Mouse (Mus musculus): ENCODE data around the gene Cd3d. TPM values are rescaled to one million over a fixed set of nuclear protein-coding genes. Genes with fewer than 3 reads are reported as not detected.

Gene Cd3d
- total and polyA plus RNA-seq, 3 experiments: not detected

DNA sequence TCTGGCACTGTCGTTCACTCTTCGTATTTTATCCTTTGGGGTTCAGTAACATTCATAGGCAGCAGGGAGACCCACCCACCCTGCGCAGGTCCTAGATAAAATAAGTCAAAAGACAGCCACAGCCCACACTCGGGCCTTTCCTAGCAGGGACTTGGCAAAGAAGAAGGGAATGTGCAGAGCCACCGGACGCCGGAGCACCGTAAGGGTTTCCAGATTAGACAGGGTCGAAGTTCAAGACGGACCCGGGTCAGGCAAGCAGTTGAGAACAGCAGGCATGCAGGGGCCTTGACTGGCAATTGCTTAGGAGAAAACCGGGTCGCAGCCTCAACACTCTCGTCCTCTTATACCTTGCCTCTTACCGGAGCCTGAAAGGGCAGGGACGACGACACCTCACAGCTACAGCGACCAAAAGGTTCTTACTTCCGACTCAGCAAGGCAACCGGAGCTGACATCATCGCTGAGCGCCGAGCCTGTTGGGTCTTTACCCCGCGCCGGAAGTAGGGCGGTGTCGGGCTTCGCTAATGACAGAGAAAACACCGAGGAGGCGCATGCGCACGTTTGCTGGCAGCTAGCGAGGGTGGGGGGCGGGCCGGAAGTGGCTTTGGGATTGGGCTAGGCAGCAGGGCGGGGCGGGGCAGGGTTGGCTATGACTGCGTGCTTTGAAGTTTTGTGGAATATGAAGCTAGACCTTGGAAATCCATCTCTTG is 16.3 kb upstream of the Cd3d start, which contains the start of gene Ube4a (continued):
- TF ChIP-seq RAD21 (IDR thresholded peaks at IDR 0.05; ENCODE audit: low read depth, low read length) (no peak), BHLHE40 (IDR thresholded peaks at IDR 0.05; ENCODE audit: borderline replicate concordance, low read depth, low read length) (no peak), RCOR1 (IDR thresholded peaks at IDR 0.05; ENCODE audit: low read depth, low read length) (no peak), E2F4 (IDR thresholded peaks at IDR 0.05; ENCODE audit: borderline replicate concordance, low read depth, low read length) (no peak), MYC (IDR thresholded peaks at IDR 0.05; ENCODE audit: low read depth, low read length) (0 out of 2 replicates have a peak, but pooled peaks have one; percentile 37), EP300 (IDR thresholded peaks at IDR 0.05; ENCODE audit: low read depth in 1 of 2, low read length in 2 of 2) (peak in 1 of 2 experiments; percentile 49; a peak in 2 of 4 replicates), ETS1 (IDR thresholded peaks at IDR 0.05; ENCODE audit: low read depth, low read length) (peak; percentile 84), ELF1 (IDR thresholded peaks at IDR 0.05; ENCODE audit: low read depth, low read length) (peak; percentile 99), SMC3 (IDR thresholded peaks at IDR 0.05; ENCODE audit: low read depth, low read length) (no peak), MXI1 (IDR thresholded peaks at IDR 0.05; ENCODE audit: low read depth, low read length) (peak; percentile 88)

DNA sequence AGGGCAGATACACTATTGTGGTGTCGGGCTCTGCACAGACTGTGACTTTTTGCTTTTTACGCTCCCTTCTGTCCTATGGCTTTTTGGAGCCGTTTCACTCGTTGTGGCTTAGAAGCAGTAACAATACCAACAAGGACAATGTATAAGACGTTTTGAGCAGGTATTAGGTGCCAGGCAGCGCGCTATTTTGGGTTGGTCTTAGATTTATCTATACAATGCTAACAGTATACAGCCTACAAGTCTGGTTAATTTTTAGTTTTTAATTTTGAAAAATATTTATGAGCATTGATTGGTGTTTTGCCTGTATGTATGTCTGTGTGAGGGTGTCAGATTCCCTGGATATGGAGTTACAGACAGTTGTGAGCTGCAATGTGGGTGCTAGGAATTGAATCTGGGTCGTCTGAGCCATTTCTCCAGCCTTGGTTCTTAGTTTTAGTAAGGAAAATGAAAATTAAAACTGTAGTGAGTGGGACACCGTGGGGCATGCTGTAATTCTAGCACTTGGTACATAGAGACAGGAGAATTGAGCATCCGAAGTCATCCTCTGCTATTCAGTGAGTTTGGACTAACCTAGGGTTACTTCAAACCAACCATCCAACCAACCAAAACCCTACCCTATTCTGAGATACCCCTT is 15.6 kb upstream of the Cd3d start:
- Histone ChIP-seq H3K9ac (ENCODE audit: control insufficient read depth, low read depth, low read length, poor library complexity, severe bottlenecking) (peak overlapping the region; percentile 72), H3K27me3 (ENCODE audit: control insufficient read depth in 1 of 2, insufficient read depth in 2 of 2, low read length in 2 of 2) (no peaks in the 10 kb centered on the region), H3K36me3 (ENCODE audit: control insufficient read depth in 1 of 2, insufficient read depth in 2 of 2, low read length in 2 of 2) (peaks cover 2 to 13% of the 10 kb centered on the region in 2 experiments), H3K4me1 (ENCODE audit: control insufficient read depth in 1 of 2, insufficient read depth in 2 of 2, low read length in 2 of 2) (peaks cover 0 to 6% of the 10 kb centered on the region in 2 experiments; a peak in 2 of 4 replicates), H3K9me3 (replicated peaks; ENCODE audit: insufficient read depth, low read length) (no peaks in the 10 kb centered on the region), H3K4me3 (ENCODE audit: control insufficient read depth in 1 of 2, insufficient read depth in 1 of 2, low read depth in 2 of 2, low read length in 2 of 2) (peak overlapping the region; percentile 48 to 57), H3K79me2 (ENCODE audit: control insufficient read depth, insufficient read depth, low read length, poor library complexity) (peaks cover 15% of the 10 kb centered on the region), H3K27ac (ENCODE audit: control insufficient read depth, low read depth, low read length) (peak overlapping the region; percentile 91)
- DNase-seq (ENCODE audit: low read depth, low spot score): peak; percentile 52
- TF ChIP-seq EP300 (IDR thresholded peaks at IDR 0.05; ENCODE audit: low read depth in 1 of 2, low read length in 2 of 2): peak in 1 of 2 experiments; percentile 11; a peak in 1 of 4 replicates
- 0 out of 2 replicates have a peak, but pooled peaks have one; percentile 53 for TF ChIP-seq CHD1 (IDR thresholded peaks at IDR 0.05; ENCODE audit: low read depth, low read length)
- TF ChIP-seq USF2 (IDR thresholded peaks at IDR 0.05; ENCODE audit: borderline replicate concordance in 1 of 2, insufficient read depth in 1 of 2, low read depth in 1 of 2, low read length in 2 of 2): no peak
- peak in 1 of 2 experiments; percentile 60; a peak in 2 of 4 replicates for TF ChIP-seq POLR2A (IDR thresholded peaks at IDR 0.05; ENCODE audit: control insufficient read depth in 1 of 2, insufficient read depth in 1 of 2, low read depth in 1 of 2, low read length in 2 of 2, poor library complexity in 1 of 2)

DNA sequence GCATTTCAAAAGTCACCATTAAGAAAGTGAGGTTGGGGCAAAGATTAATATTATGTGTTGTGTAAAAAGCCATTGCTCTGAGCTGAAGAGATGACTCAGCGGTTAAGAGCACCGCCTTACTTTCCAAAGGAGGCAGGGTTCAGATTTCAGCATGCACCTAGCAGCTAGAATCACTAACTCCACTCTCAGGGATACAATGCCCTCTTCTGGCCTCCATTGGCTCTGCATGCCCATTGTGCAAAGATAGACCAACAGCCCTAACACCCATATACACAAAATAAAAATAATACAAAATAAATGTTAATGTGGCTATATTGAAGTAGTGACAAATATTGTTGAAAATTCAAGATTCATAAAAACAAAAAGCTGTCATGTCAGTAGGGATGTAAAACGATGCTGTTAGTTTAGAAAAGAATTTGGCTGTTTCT is 14.8 kb upstream of the Cd3d start:
- Histone ChIP-seq H3K27me3 (ENCODE audit: control insufficient read depth in 1 of 2, insufficient read depth in 2 of 2, low read length in 2 of 2) (no peaks in the 10 kb centered on the region; a peak in 1 of 4 replicates), H3K4me1 (ENCODE audit: control insufficient read depth in 1 of 2, insufficient read depth in 2 of 2, low read length in 2 of 2) (peaks cover 0 to 6% of the 10 kb centered on the region in 2 experiments; a peak in 2 of 4 replicates), H3K9me3 (replicated peaks; ENCODE audit: insufficient read depth, low read length) (no peaks in the 10 kb centered on the region), H3K79me2 (ENCODE audit: control insufficient read depth, insufficient read depth, low read length, poor library complexity) (peaks cover 15% of the 10 kb centered on the region), H3K4me3 (ENCODE audit: control insufficient read depth in 1 of 2, insufficient read depth in 1 of 2, low read depth in 2 of 2, low read length in 2 of 2) (peak overlapping the region in 1 of 2 experiments; percentile 56; a peak in 2 of 4 replicates), H3K27ac (ENCODE audit: control insufficient read depth, low read depth, low read length) (peak overlapping the region; percentile 67), H3K9ac (ENCODE audit: control insufficient read depth, low read depth, low read length, poor library complexity, severe bottlenecking) (peak overlapping the region; percentile 58), H3K36me3 (ENCODE audit: control insufficient read depth in 1 of 2, insufficient read depth in 2 of 2, low read length in 2 of 2) (peaks cover 2 to 13% of the 10 kb centered on the region in 2 experiments)
- DNase-seq (ENCODE audit: low read depth, low spot score): peak; percentile 96
- TF ChIP-seq GABPA (IDR thresholded peaks at IDR 0.05; ENCODE audit: low read depth, low read length): peak; percentile 55; the same call in 1 of the 2 replicates
- TF ChIP-seq SIN3A (IDR thresholded peaks at IDR 0.05; ENCODE audit: low read length): peak; percentile 89
- TF ChIP-seq CTCF (IDR thresholded peaks at IDR 0.05 in 2 of 3, conservative IDR thresholded peaks at IDR 0.05 in 1 of 3; ENCODE audit: control insufficient read depth in 1 of 3, insufficient read depth in 1 of 3, low read depth in 2 of 3, low read length in 3 of 3, poor library complexity in 1 of 3, severe bottlenecking in 1 of 3): peak; percentile 75 to 88 (median 82)
- peak; percentile 65; the same call in 1 of the 2 replicates for TF ChIP-seq MAZ (IDR thresholded peaks at IDR 0.05; ENCODE audit: low read depth, low read length)
- no peak for TF ChIP-seq USF1 (IDR thresholded peaks at IDR 0.05; ENCODE audit: low read depth, low read length)
- peak; percentile 98 for TF ChIP-seq TBP (IDR thresholded peaks at IDR 0.05; ENCODE audit: low read depth, low read length)
- peak; percentile 100 for TF ChIP-seq ZMIZ1 (IDR thresholded peaks at IDR 0.05; ENCODE audit: low read depth, low read length)
- peak; percentile 82 for TF ChIP-seq MXI1 (IDR thresholded peaks at IDR 0.05; ENCODE audit: low read depth, low read length)
- 0 out of 2 replicates have a peak, but pooled peaks have one; percentile 36 for TF ChIP-seq MYB (IDR thresholded peaks at IDR 0.05; ENCODE audit: low read depth, low read length)
- TF ChIP-seq ETS1 (IDR thresholded peaks at IDR 0.05; ENCODE audit: low read depth, low read length): peak; percentile 94
- TF ChIP-seq JUND (IDR thresholded peaks at IDR 0.05; ENCODE audit: low read depth, low read length): peak; percentile 75; the same call in 1 of the 2 replicates
- peak; percentile 38; the same call in 1 of the 2 replicates for TF ChIP-seq RCOR1 (IDR thresholded peaks at IDR 0.05; ENCODE audit: low read depth, low read length)
- TF ChIP-seq TCF12 (IDR thresholded peaks at IDR 0.05; ENCODE audit: low read depth, low read length): peak; percentile 54; the same call in 1 of the 2 replicates
- TF ChIP-seq RAD21 (IDR thresholded peaks at IDR 0.05; ENCODE audit: low read depth, low read length): peak; percentile 86
- TF ChIP-seq GATA1 (IDR thresholded peaks at IDR 0.05; ENCODE audit: low read depth, low read length): peak; percentile 24; the same call in 1 of the 2 replicates
- peak; percentile 92 for TF ChIP-seq MAFK (IDR thresholded peaks at IDR 0.05; ENCODE audit: borderline replicate concordance, low read depth, low read length)

Data from MEL (cell line).